Mouse (Mus musculus) testis, postnatal 14 days (tissue): Measurements from ENCODE around the gene Olfr378.

Source experiments
- DNase-seq: peaks from one replicate; pipeline ENCODE4 v3.0.0; 2021; ENCODE audit warnings: low spot score

Gene Olfr378

GRCm38 (mm10) chr11:73428377-73428776, at the start of gene Olfr378:
Gene Olfr378, minus strand, starts transcription at chr11:73428477.
- no peak for DNase-seq

- no peak for DNase-seq
Measured at GRCm38 (mm10) chr11:73457408-73457807, 29.1 kb upstream of the Olfr378 start, which contains the start of gene Olfr380. Gene Olfr380, minus strand, starts transcription at chr11:73457508.

GRCm38 (mm10) chr11:73399514-73399913, 28.8 kb downstream of the Olfr378 start, which contains the start of gene Olfr1:
Gene Olfr1, minus strand, starts transcription at chr11:73399614.
- no peak for DNase-seq

GRCm38 (mm10) chr11:73395374-73395773, 32.9 kb downstream of the Olfr378 start:
- DNase-seq: no peak
